Mouse (Mus musculus) mesoderm, embryonic 11.5 days (tissue): ENCODE measurements around the gene Kti12.

Source experiments
- DNase-seq: peaks from one replicate; pipeline ENCODE4 v3.0.0-alpha.2; 2012; ENCODE audit warnings: low read depth, low spot score

Kti12 gene

GRCm38 (mm10) chr4:108847715-108848504 is at the start of gene Kti12:
Gene Kti12, plus strand, starts transcription at chr4:108847785.
- peak; percentile 88 for DNase-seq

GRCm38 (mm10) chr4:108798083-108798830 is 49.3 kb upstream of the Kti12 start:
- peak; percentile 54 for DNase-seq

- DNase-seq = no peak
These were observed 44.0 kb upstream of the Kti12 start for GRCm38 (mm10) chr4:108803535-108803934.

DNA sequence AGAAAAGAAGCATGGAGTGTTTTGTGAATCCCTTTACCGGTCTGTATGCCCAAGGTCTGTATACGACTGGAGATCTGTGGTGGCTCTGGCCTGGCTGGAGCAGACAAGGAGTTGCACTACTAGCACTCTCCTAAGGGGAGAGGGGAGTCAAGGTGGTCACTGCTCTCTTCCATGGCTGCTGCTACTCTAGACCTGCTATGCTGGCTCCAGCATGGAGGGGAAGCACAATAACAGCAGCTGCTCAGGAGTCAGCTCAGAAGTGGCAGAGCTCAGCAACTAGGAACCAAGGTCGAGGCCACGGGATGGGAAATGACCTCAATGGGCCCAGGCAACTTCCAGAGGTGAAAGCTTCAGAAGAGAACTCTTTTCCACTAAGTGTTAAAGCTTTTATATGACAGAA is 36.4 kb upstream of the Kti12 start:
- DNase-seq = no peak

GRCm38 (mm10) chr4:108811550-108811949 is 36.0 kb upstream of the Kti12 start:
- DNase-seq = no peak

GRCm38 (mm10) chr4:108825677-108826076 is 21.9 kb upstream of the Kti12 start:
- no peak for DNase-seq

DNA sequence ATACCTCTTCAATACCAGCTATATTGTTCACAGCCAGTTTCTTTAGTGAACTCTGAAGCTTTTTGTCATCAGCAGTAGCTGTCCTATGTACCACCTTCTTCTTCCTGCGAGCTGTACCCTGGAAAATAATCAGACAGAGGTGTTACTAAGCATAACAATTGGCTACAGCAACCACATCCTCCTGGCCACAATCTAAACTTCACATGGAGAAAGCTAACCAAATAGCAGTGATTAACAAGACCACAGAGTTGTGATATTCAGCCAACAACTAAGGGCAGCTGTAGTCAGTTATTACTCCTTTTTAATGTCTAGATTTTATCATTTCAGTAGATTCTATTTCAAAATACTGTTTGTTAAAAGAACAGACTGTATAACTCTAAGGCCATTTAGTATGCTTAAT is 21.5 kb upstream of the Kti12 start:
- no peak for DNase-seq

DNA sequence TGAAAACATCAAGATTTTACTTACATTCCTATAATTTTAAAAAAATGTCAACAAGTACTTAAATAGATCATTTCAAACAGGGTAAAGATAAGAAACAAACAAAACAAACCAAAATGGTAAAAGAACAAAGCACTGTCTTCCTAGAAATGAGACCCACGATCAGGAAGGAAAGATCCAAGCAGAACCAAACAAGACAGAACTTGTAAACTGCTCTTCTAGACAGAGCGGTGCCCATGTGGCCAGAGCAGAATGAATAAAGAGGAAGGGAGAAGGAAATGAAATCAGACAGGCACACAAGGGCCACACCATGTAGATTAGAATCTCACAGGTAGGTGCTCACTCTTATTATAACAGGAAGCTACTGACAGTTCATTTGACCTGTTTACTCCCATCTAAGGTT is 20.9 kb upstream of the Kti12 start:
- DNase-seq = no peak

DNA sequence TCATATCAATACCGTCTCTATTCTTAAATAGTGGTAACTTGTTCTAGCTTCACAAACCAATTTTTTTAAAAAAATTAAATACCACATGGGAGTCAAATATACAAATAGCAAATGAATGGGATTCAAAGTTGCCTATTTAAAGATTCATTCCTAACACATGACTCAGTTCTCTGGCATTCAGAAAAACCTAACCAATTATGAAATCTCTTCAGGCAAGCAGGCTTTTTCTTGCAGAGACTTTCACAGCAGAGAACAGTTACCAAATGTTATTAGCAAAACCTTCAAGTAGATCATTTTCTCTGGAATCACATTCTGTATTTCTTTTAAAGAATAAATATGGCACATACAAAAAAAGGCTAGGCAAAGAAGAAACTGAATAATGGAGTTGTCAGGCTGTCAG is 16.9 kb upstream of the Kti12 start:
- DNase-seq = no peak

DNA sequence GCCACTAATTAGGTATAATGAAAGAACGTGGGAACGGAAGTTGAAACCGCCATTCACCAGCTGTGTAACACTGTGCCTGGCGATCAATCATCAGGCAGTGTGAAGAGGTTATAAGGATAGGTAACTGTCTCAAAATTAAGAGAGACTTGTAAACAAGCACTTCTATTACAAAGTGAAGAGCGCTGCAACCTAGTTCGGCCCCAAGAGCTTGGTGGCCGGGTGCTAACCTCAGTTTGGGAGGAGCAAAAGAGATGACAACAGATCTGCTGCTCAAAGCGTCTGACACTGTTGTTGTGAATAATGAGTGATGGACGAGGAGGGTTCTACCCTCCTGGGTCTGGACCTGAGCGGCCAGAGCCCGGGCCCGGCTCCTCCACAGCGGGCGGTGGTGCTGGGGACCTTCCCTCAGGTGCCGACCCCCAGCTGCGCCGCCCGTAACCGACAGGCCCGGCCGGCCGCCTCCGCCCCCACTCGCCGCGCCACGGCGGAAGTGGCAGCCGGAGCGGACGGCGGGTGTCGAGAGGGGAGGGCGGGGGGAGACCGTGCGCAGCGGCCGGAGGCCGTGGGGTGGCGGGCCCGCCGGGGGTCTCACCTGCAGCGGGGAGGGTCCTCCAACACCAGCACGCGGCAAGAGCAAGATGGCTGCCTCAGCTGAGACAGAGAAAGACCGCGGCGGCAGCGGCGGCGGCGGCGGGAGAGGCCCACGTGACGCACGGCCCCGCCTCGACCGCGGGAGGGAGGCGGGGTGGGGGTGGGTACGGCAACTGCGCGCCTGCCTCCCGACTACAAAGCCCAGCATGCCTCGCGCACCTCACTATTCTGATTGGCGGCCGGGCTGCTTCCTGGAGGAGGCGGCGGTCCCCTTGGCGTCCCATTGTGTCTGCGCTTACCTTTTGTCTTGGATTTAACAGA is 14.4 kb upstream of the Kti12 start, which contains the start of gene Btf3l4:
TSS of gene Btf3l4 (minus strand) at position 699 of the 912 bp plus-strand sequence.
- DNase-seq = peak; percentile 96

DNA sequence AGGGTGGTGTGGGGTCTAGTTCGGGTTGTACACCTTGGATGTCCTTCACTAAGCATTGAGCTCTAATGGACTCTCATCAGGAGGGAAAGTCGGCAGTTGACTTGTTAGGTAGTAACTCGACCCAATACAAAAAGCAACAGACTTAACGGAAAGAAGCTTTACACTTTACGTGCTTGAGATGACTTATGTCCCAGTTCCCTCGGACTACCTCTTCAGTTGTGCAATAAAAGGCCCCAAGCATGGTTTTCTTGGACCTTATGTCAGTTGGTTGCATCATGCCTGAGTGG is 13.8 kb upstream of the Kti12 start:
- no peak for DNase-seq

GRCm38 (mm10) chr4:108834115-108834970 is 13.2 kb upstream of the Kti12 start, which contains the start of gene Txndc12:
Gene Txndc12, plus strand, starts transcription at chr4:108834601.
- peak; percentile 93 for DNase-seq

- no peak for DNase-seq
These were observed 12.6 kb upstream of the Kti12 start for GRCm38 (mm10) chr4:108834971-108835311.

- DNase-seq = no peak
These were observed 12.1 kb upstream of the Kti12 start for GRCm38 (mm10) chr4:108835496-108835895.

- no peak for DNase-seq
These were observed 9.6 kb upstream of the Kti12 start for GRCm38 (mm10) chr4:108838031-108838430.

GRCm38 (mm10) chr4:108841920-108842578 is 5.5 kb upstream of the Kti12 start:
- DNase-seq = no peak

GRCm38 (mm10) chr4:108843336-108843735 is 4.2 kb upstream of the Kti12 start:
- DNase-seq = no peak

- DNase-seq = no peak
These were observed 1.6 kb upstream of the Kti12 start for GRCm38 (mm10) chr4:108845824-108846569.

- DNase-seq = peak; percentile 19
These were observed 892 bp downstream of the Kti12 start, which contains the start of gene A730015C16Rik for GRCm38 (mm10) chr4:108848505-108848848. Gene A730015C16Rik, minus strand, starts transcription at chr4:108848619.

GRCm38 (mm10) chr4:108866806-108867205 is 19.2 kb downstream of the Kti12 start:
- no peak for DNase-seq
